Mouse (Mus musculus) MEL (cell line): ENCODE results near the gene Lnx2. TPM values are rescaled to one million over a fixed set of nuclear protein-coding genes. Genes with fewer than 3 reads are reported as not detected.
A peak's percentile ranks its signal among the peaks of the same experiment; 100 is the strongest.

Experiments used
- DNase-seq: peaks from one replicate; pipeline ENCODE4 v3.0.0; 2011; ENCODE audit warnings: low read depth, low spot score
- H3K27ac ChIP-seq: 2 replicates; pipeline ENCODE4 v1.5.1; 2012; ENCODE audit warnings: low read depth, mild to moderate bottlenecking, control low read depth, low read length, moderate library complexity; ENCODE audit not compliant: control insufficient read depth
- H3K27me3 ChIP-seq, 2 experiments: fragments of 150-350 bp in 1 of 2; sonication (generic) in 1 of 2; 2 replicates each; pipeline ENCODE4 v1.6.1; 2012; ENCODE audit warnings: low read length in 2 of 2, mild to moderate bottlenecking in 2 of 2, improper control_type of control experiment in 1 of 2, moderate library complexity in 1 of 2; ENCODE audit not compliant: insufficient read depth in 2 of 2, control insufficient read depth in 1 of 2
- H3K36me3 ChIP-seq, 2 experiments: 2 replicates each; pipeline ENCODE4 v1.6.1; 2012 to 2014; ENCODE audit warnings: low read length in 2 of 2, improper control_type of control experiment in 1 of 2, inconsistent platforms in 1 of 2, mild to moderate bottlenecking in 1 of 2; ENCODE audit not compliant: insufficient read depth in 2 of 2, control insufficient read depth in 1 of 2
- H3K4me1 ChIP-seq, 2 experiments: fragments of 150-350 bp in 1 of 2; sonication (generic) in 1 of 2; 2 replicates each; pipeline ENCODE4 v1.6.1; 2012; ENCODE audit warnings: low read length in 2 of 2, improper control_type of control experiment in 1 of 2, mild to moderate bottlenecking in 1 of 2; ENCODE audit not compliant: insufficient read depth in 2 of 2, control insufficient read depth in 1 of 2
- H3K4me3 ChIP-seq, 2 experiments: fragments of 150-350 bp in 1 of 2; sonication (generic) in 1 of 2; 2 replicates each; pipeline ENCODE4 v1.5.1; 2012; ENCODE audit warnings: low read depth in 2 of 2, low read length in 2 of 2, mild to moderate bottlenecking in 2 of 2, moderate library complexity in 2 of 2, control low read depth in 1 of 2, improper control_type of control experiment in 1 of 2; ENCODE audit not compliant: control insufficient read depth in 1 of 2, insufficient read depth in 1 of 2
- H3K79me2 ChIP-seq: 2 replicates; pipeline ENCODE4 v1.6.1; 2012; ENCODE audit warnings: mild to moderate bottlenecking, low read length, moderate library complexity; ENCODE audit not compliant: control insufficient read depth, poor library complexity, insufficient read depth
- H3K9ac ChIP-seq: 2 replicates; pipeline ENCODE4 v1.6.1; 2012; ENCODE audit warnings: low read depth, mild to moderate bottlenecking, control low read depth, low read length, moderate library complexity; ENCODE audit not compliant: control insufficient read depth, poor library complexity, severe bottlenecking
- H3K9me3 ChIP-seq: fragments of 150-350 bp; sonication (generic); replicated peaks from 2 replicates; pipeline ENCODE4 v1.6.1; 2012; ENCODE audit warnings: mild to moderate bottlenecking, low read length, improper control_type of control experiment, moderate library complexity; ENCODE audit not compliant: insufficient read depth
- BHLHE40 ChIP-seq: IDR thresholded peaks from 2 replicates; pipeline ENCODE4 v1.6.1; 2012; ENCODE audit warnings: low read depth, mild to moderate bottlenecking, inconsistent platforms, low read length, improper control_type of control experiment, borderline replicate concordance
- CTCF ChIP-seq, 3 experiments: IDR thresholded peaks in 2 of 3; conservative IDR thresholded peaks in 1 of 3; 2 replicates each; pipeline ENCODE4 v1.5.1; 2011 to 2012; ENCODE audit warnings: low read length in 3 of 3, low read depth in 2 of 3, mild to moderate bottlenecking in 2 of 3, improper control_type of control experiment in 1 of 3, inconsistent platforms in 1 of 3, mixed read lengths in 1 of 3, moderate library complexity in 1 of 3; ENCODE audit not compliant: control insufficient read depth in 1 of 3, insufficient read depth in 1 of 3, poor library complexity in 1 of 3, severe bottlenecking in 1 of 3
- E2F4 ChIP-seq: IDR thresholded peaks from 2 replicates; pipeline ENCODE4 v1.6.1; 2011; ENCODE audit warnings: low read depth, low read length, improper control_type of control experiment, borderline replicate concordance
- EP300 ChIP-seq, 2 experiments: IDR thresholded peaks; 2 replicates each; pipeline ENCODE4 v1.6.1; 2011; ENCODE audit warnings: improper control_type of control experiment in 2 of 2, low read length in 2 of 2, low read depth in 1 of 2, mild to moderate bottlenecking in 1 of 2
- KAT2A ChIP-seq: conservative IDR thresholded peaks from 2 replicates; pipeline ENCODE4 v1.6.1; 2012; ENCODE audit warnings: low read depth, low read length, improper control_type of control experiment, inconsistent platforms
- MAFK ChIP-seq: IDR thresholded peaks from 2 replicates; pipeline ENCODE4 v1.6.1; 2011; ENCODE audit warnings: low read depth, mild to moderate bottlenecking, low read length, improper control_type of control experiment, borderline replicate concordance
- MAZ ChIP-seq: IDR thresholded peaks from 2 replicates; pipeline ENCODE4 v1.6.1; 2012; ENCODE audit warnings: low read depth, mild to moderate bottlenecking, inconsistent platforms, low read length, improper control_type of control experiment
- MXI1 ChIP-seq: IDR thresholded peaks from 2 replicates; pipeline ENCODE4 v1.6.1; 2011; ENCODE audit warnings: mild to moderate bottlenecking, low read depth, low read length, improper control_type of control experiment
- NELFE ChIP-seq: IDR thresholded peaks from 2 replicates; pipeline ENCODE4 v1.6.1; 2011; ENCODE audit warnings: low read depth, low read length, improper control_type of control experiment
- NRF1 ChIP-seq: IDR thresholded peaks from 2 replicates; pipeline ENCODE4 v1.6.1; 2014; ENCODE audit warnings: low read depth, mild to moderate bottlenecking, inconsistent platforms, low read length, improper control_type of control experiment, moderate library complexity; ENCODE audit not compliant: poor library complexity, insufficient read depth, severe bottlenecking
- POLR2A ChIP-seq, 2 experiments: IDR thresholded peaks; 2 replicates each; pipeline ENCODE4 v1.6.1; 2011 to 2012; ENCODE audit warnings: low read length in 2 of 2, mild to moderate bottlenecking in 2 of 2, control low read depth in 1 of 2, improper control_type of control experiment in 1 of 2, low read depth in 1 of 2, moderate library complexity in 1 of 2; ENCODE audit not compliant: control insufficient read depth in 1 of 2, insufficient read depth in 1 of 2, poor library complexity in 1 of 2
- POLR2AphosphoS2 ChIP-seq: IDR thresholded peaks from 2 replicates; pipeline ENCODE4 v1.6.1; 2011; ENCODE audit warnings: low read length, improper control_type of control experiment
- POLR2AphosphoS5 ChIP-seq: IDR thresholded peaks from 2 replicates; pipeline ENCODE4 v1.6.1; 2012; ENCODE audit warnings: low read depth, borderline replicate concordance, mild to moderate bottlenecking, inconsistent platforms, low read length, moderate library complexity, mixed read lengths
- RAD21 ChIP-seq: IDR thresholded peaks from 2 replicates; pipeline ENCODE4 v1.6.1; 2011; ENCODE audit warnings: mild to moderate bottlenecking, low read depth, low read length, improper control_type of control experiment
- RCOR1 ChIP-seq: IDR thresholded peaks from 2 replicates; pipeline ENCODE4 v1.6.1; 2012; ENCODE audit warnings: low read depth, mild to moderate bottlenecking, inconsistent platforms, low read length, improper control_type of control experiment
- SIN3A ChIP-seq: IDR thresholded peaks from 2 replicates; pipeline ENCODE4 v1.6.1; 2012; ENCODE audit warnings: low read length, improper control_type of control experiment, inconsistent platforms
- SMC3 ChIP-seq: IDR thresholded peaks from 2 replicates; pipeline ENCODE4 v1.6.1; 2011; ENCODE audit warnings: low read depth, low read length, improper control_type of control experiment
- USF1 ChIP-seq: IDR thresholded peaks from 2 replicates; pipeline ENCODE4 v1.6.1; 2014; ENCODE audit warnings: low read depth, mild to moderate bottlenecking, inconsistent platforms, low read length, improper control_type of control experiment, moderate library complexity
- USF2 ChIP-seq, 2 experiments: IDR thresholded peaks; 2 replicates each; pipeline ENCODE4 v1.6.1; 2011 to 2012; ENCODE audit warnings: improper control_type of control experiment in 2 of 2, low read length in 2 of 2, borderline replicate concordance in 1 of 2, inconsistent platforms in 1 of 2, low read depth in 1 of 2, mild to moderate bottlenecking in 1 of 2; ENCODE audit not compliant: insufficient read depth in 1 of 2
- ZC3H11A ChIP-seq: IDR thresholded peaks from 2 replicates; pipeline ENCODE4 v1.6.1; 2012; ENCODE audit warnings: low read depth, mild to moderate bottlenecking, inconsistent platforms, low read length, improper control_type of control experiment
- ZMIZ1 ChIP-seq: IDR thresholded peaks from 2 replicates; pipeline ENCODE4 v1.6.1; 2012; ENCODE audit warnings: low read depth, mild to moderate bottlenecking, inconsistent platforms, low read length, improper control_type of control experiment, moderate library complexity
- ZNF384 ChIP-seq: IDR thresholded peaks from 2 replicates; pipeline ENCODE4 v1.6.1; 2012; ENCODE audit warnings: low read depth, mild to moderate bottlenecking, inconsistent platforms, low read length, improper control_type of control experiment
- polyA plus RNA-seq, 2 experiments: library from polyadenylated mRNA; stranded (reverse) in 1 of 2; unstranded in 1 of 2; fragments of >175 nt in 1 of 2; fragments of >200 nt in 1 of 2; gene quantifications; 2 replicates each; pipeline versions ENCODE4 v1.2.1 to v1.2.4; 2012; ENCODE audit warnings: low replicate concordance in 2 of 2, low read depth in 1 of 2; ENCODE audit not compliant: insufficient read length in 2 of 2, insufficient read depth in 1 of 2, missing spikeins in 1 of 2
- total RNA-seq: library from RNA; depleted of rRNA; stranded (reverse); fragments of 300-350 nt; gene quantifications from 2 replicates; pipeline ENCODE4 v1.2.3, GENCODE M21; 2012

The Lnx2 gene
- total and polyA plus RNA-seq, 3 experiments: 22.0 to 26.1 TPM; not detected in 1

GRCm38 (mm10) chr5:146985725-146986433, 90.5 kb downstream of the Lnx2 start:
- Histone ChIP-seq H3K4me3 (no peak overlapping the region), H3K27ac (no peak overlapping the region), H3K4me1 (no peaks in the 10 kb centered on the region), H3K9me3 (no peaks in the 10 kb centered on the region), H3K36me3 (no peaks in the 10 kb centered on the region), H3K9ac (no peak overlapping the region), H3K79me2 (no peaks in the 10 kb centered on the region), H3K27me3 (peaks cover 2 to 5% of the 10 kb centered on the region in 2 experiments; a peak in 2 of 4 replicates)
- no peak for DNase-seq
- no peak for TF ChIP-seq RCOR1

DNA sequence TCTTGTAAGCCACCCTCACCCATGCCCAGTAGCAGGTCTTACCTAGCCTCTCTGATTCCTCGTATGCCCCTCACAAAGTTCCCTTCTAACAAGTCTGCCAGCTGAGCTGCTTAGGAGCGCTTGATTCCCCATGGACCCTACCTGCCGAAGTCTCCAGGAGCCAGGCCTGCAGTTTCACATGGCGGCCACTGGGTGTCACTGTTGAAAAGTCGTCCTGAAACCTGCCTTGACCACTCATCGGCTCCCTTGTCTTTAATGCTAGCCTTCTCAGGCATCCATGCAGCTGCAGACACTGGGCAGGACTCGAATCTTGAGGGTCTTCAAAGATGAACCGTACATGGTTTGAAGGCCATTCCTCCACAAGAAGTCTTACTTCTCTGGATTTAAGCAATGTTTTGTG, 93.2 kb downstream of the Lnx2 start:
- H3K9me3 ChIP-seq: no peaks in the 10 kb centered on the region
- H3K4me3 ChIP-seq: no peak overlapping the region
- no peaks in the 10 kb centered on the region for H3K36me3 ChIP-seq
- no peaks in the 10 kb centered on the region for H3K79me2 ChIP-seq
- TF ChIP-seq ZMIZ1 (no peak), MAFK (no peak), NRF1 (no peak), POLR2A (IDR thresholded peaks at IDR 0.05; ENCODE audit: control insufficient read depth in 1 of 2, insufficient read depth in 1 of 2, low read depth in 1 of 2, low read length in 2 of 2, poor library complexity in 1 of 2) (no peak), E2F4 (no peak), SMC3 (peak; percentile 97), KAT2A (no peak), ZNF384 (no peak), ZC3H11A (peak; percentile 92), BHLHE40 (0 out of 2 replicates have a peak, but pooled peaks have one; percentile 28), CTCF (IDR thresholded peaks at IDR 0.05 in 2 of 3, conservative IDR thresholded peaks at IDR 0.05 in 1 of 3; ENCODE audit: control insufficient read depth in 1 of 3, insufficient read depth in 1 of 3, low read depth in 2 of 3, low read length in 3 of 3, poor library complexity in 1 of 3, severe bottlenecking in 1 of 3) (peak; percentile 87 to 97 (median 94)), POLR2AphosphoS2 (no peak), RAD21 (peak; percentile 86)
- no peaks in the 10 kb centered on the region for H3K4me1 ChIP-seq
- H3K27me3 ChIP-seq: peaks cover 2 to 5% of the 10 kb centered on the region in 2 experiments; a peak in 2 of 4 replicates
- H3K9ac ChIP-seq: no peak overlapping the region
- H3K27ac ChIP-seq: no peak overlapping the region
- peak; percentile 72 for DNase-seq

GRCm38 (mm10) chr5:146981376-146981775, 95.0 kb downstream of the Lnx2 start:
- TF ChIP-seq MAZ: no peak
- no peak for TF ChIP-seq NELFE
- TF ChIP-seq RAD21: no peak
- no peak for TF ChIP-seq USF1
- TF ChIP-seq EP300 (IDR thresholded peaks at IDR 0.05; ENCODE audit: low read depth in 1 of 2, low read length in 2 of 2): no peak
- TF ChIP-seq SIN3A: no peak
- no peak for TF ChIP-seq NRF1
- TF ChIP-seq MXI1: no peak
- TF ChIP-seq USF2 (IDR thresholded peaks at IDR 0.05; ENCODE audit: borderline replicate concordance in 1 of 2, insufficient read depth in 1 of 2, low read depth in 1 of 2, low read length in 2 of 2): no peak
- TF ChIP-seq POLR2AphosphoS5: no peak
- Histone ChIP-seq H3K4me1 (no peaks in the 10 kb centered on the region), H3K27ac (no peak overlapping the region)

More at GRCm38 (mm10) chr5:146981376-146981775, 95.0 kb downstream of the Lnx2 start:
- Histone ChIP-seq H3K9me3 (no peaks in the 10 kb centered on the region), H3K36me3 (no peaks in the 10 kb centered on the region), H3K79me2 (no peaks in the 10 kb centered on the region), H3K9ac (no peak overlapping the region), H3K27me3 (peaks cover 2 to 5% of the 10 kb centered on the region in 2 experiments; a peak in 2 of 4 replicates), H3K4me3 (no peak overlapping the region)
- no peak for DNase-seq
